Mouse (Mus musculus): ENCODE data around the gene Tarbp2. TPM values are rescaled to one million over a fixed set of nuclear protein-coding genes. Genes with fewer than 3 reads are reported as not detected.

Gene Tarbp2
- polyA plus RNA-seq, 1 experiment from 2014 or later = 77.8 TPM

- Histone ChIP-seq H3K36me3 (replicated peaks; ENCODE audit: control insufficient read depth, insufficient read depth) (peaks cover 88% of the 10 kb centered on the region), H3K4me2 (replicated peaks) (no peak overlapping the region), H3K27ac (no peak overlapping the region), H3K9me3 (ENCODE audit: control insufficient read depth, low read length) (no peaks in the 10 kb centered on the region), H3K27me3 (ENCODE audit: control insufficient read depth, insufficient read depth, low read length) (no peaks in the 10 kb centered on the region), H3K4me1 (replicated peaks; ENCODE audit: control insufficient read depth, insufficient read depth, low read length) (no peaks in the 10 kb centered on the region), H3K9ac (no peak overlapping the region), H3K4me3 (replicated peaks; ENCODE audit: low read length) (no peak overlapping the region)
- 85% methylated on average over 4 of the region's 4 CpGs for WGBS
- ATAC-seq (ENCODE audit: low FRiP score) = no peak
- no peak for DNase-seq (ENCODE audit: low spot score)
These were observed 13.6 kb downstream of the Tarbp2 start for GRCm38 (mm10) chr15:102531586-102531985.

GRCm38 (mm10) chr15:102532106-102532900, 14.3 kb downstream of the Tarbp2 start:
- Histone ChIP-seq H3K4me3 (replicated peaks; ENCODE audit: low read length) (no peak overlapping the region), H3K27ac (no peak overlapping the region), H3K27me3 (ENCODE audit: control insufficient read depth, insufficient read depth, low read length) (no peaks in the 10 kb centered on the region), H3K9me3 (ENCODE audit: control insufficient read depth, low read length) (no peaks in the 10 kb centered on the region), H3K4me1 (replicated peaks; ENCODE audit: control insufficient read depth, insufficient read depth, low read length) (no peaks in the 10 kb centered on the region), H3K9ac (no peak overlapping the region), H3K36me3 (replicated peaks; ENCODE audit: control insufficient read depth, insufficient read depth) (peaks cover 92% of the 10 kb centered on the region), H3K4me2 (replicated peaks) (no peak overlapping the region)
- 76% methylated on average over 3 of the region's 3 CpGs for WGBS
- ATAC-seq (ENCODE audit: low FRiP score) (no peak), DNase-seq (ENCODE audit: low spot score) (no peak)

GRCm38 (mm10) chr15:102533926-102534325, 15.9 kb downstream of the Tarbp2 start:
- Histone ChIP-seq H3K9me3 (ENCODE audit: control insufficient read depth, low read length) (no peaks in the 10 kb centered on the region), H3K27me3 (ENCODE audit: control insufficient read depth, insufficient read depth, low read length) (no peaks in the 10 kb centered on the region), H3K4me2 (replicated peaks) (no peak overlapping the region), H3K27ac (no peak overlapping the region), H3K9ac (no peak overlapping the region), H3K4me3 (replicated peaks; ENCODE audit: low read length) (no peak overlapping the region), H3K36me3 (replicated peaks; ENCODE audit: control insufficient read depth, insufficient read depth) (peaks cover 92% of the 10 kb centered on the region), H3K4me1 (replicated peaks; ENCODE audit: control insufficient read depth, insufficient read depth, low read length) (no peaks in the 10 kb centered on the region)
- 95% methylated on average over 7 of the region's 7 CpGs for WGBS
- ATAC-seq (ENCODE audit: low FRiP score) (no peak), DNase-seq (ENCODE audit: low spot score) (no peak)

- no peak for DNase-seq (ENCODE audit: low spot score)
- WGBS = 89% methylated on average over 4 of the region's 4 CpGs
- Histone ChIP-seq H3K27me3 (ENCODE audit: control insufficient read depth, insufficient read depth, low read length) (no peaks in the 10 kb centered on the region), H3K27ac (no peak overlapping the region), H3K4me3 (replicated peaks; ENCODE audit: low read length) (no peak overlapping the region), H3K9ac (no peak overlapping the region), H3K36me3 (replicated peaks; ENCODE audit: control insufficient read depth, insufficient read depth) (peaks cover 60% of the 10 kb centered on the region), H3K4me2 (replicated peaks) (no peak overlapping the region), H3K4me1 (replicated peaks; ENCODE audit: control insufficient read depth, insufficient read depth, low read length) (no peaks in the 10 kb centered on the region), H3K9me3 (ENCODE audit: control insufficient read depth, low read length) (no peaks in the 10 kb centered on the region)
- ATAC-seq (ENCODE audit: low FRiP score) = no peak
These were observed 26.8 kb downstream of the Tarbp2 start for GRCm38 (mm10) chr15:102544801-102545200.

- Histone ChIP-seq H3K9ac (no peak overlapping the region), H3K4me3 (replicated peaks; ENCODE audit: low read length) (no peak overlapping the region), H3K4me1 (replicated peaks; ENCODE audit: control insufficient read depth, insufficient read depth, low read length) (no peaks in the 10 kb centered on the region), H3K4me2 (replicated peaks) (no peak overlapping the region), H3K27me3 (ENCODE audit: control insufficient read depth, insufficient read depth, low read length) (no peaks in the 10 kb centered on the region), H3K36me3 (replicated peaks; ENCODE audit: control insufficient read depth, insufficient read depth) (peaks cover 51% of the 10 kb centered on the region), H3K27ac (0 out of 2 replicates have a peak overlapping the region, but pooled peaks have one; percentile 26), H3K9me3 (ENCODE audit: control insufficient read depth, low read length) (no peaks in the 10 kb centered on the region)
- DNase-seq (ENCODE audit: low spot score) (no peak), ATAC-seq (ENCODE audit: low FRiP score) (no peak)
- 92% methylated on average over 3 of the region's 3 CpGs for WGBS
These were observed 28.3 kb downstream of the Tarbp2 start for GRCm38 (mm10) chr15:102546246-102546645.

GRCm38 (mm10) chr15:102546677-102547427, 28.9 kb downstream of the Tarbp2 start:
- Histone ChIP-seq H3K4me1 (replicated peaks; ENCODE audit: control insufficient read depth, insufficient read depth, low read length) (no peaks in the 10 kb centered on the region), H3K27me3 (ENCODE audit: control insufficient read depth, insufficient read depth, low read length) (no peaks in the 10 kb centered on the region), H3K9ac (no peak overlapping the region), H3K9me3 (ENCODE audit: control insufficient read depth, low read length) (no peaks in the 10 kb centered on the region), H3K4me3 (replicated peaks; ENCODE audit: low read length) (no peak overlapping the region), H3K4me2 (replicated peaks) (no peak overlapping the region), H3K27ac (peak overlapping the region; percentile 72), H3K36me3 (replicated peaks; ENCODE audit: control insufficient read depth, insufficient read depth) (peaks cover 54% of the 10 kb centered on the region)
- 70% methylated on average over 3 of the region's 3 CpGs for WGBS
- peak; percentile 69 for DNase-seq (ENCODE audit: low spot score)
- ATAC-seq (ENCODE audit: low FRiP score) = peak; percentile 34; the same call in 1 of the 2 replicates

- H3K27ac ChIP-seq = peak overlapping the region; percentile 72; the same call in 1 of the 2 replicates
- H3K9ac ChIP-seq = no peak overlapping the region
- H3K4me2 ChIP-seq (replicated peaks) = no peak overlapping the region
- ATAC-seq (ENCODE audit: low FRiP score) (0 out of 2 replicates have a peak, but pooled peaks have one; percentile 55), DNase-seq (ENCODE audit: low spot score) (peak; percentile 48)
- no peak overlapping the region for H3K4me3 ChIP-seq (replicated peaks; ENCODE audit: low read length)
- H3K27me3 ChIP-seq (ENCODE audit: control insufficient read depth, insufficient read depth, low read length) = no peaks in the 10 kb centered on the region
- no peaks in the 10 kb centered on the region for H3K9me3 ChIP-seq (ENCODE audit: control insufficient read depth, low read length)
- no peaks in the 10 kb centered on the region for H3K4me1 ChIP-seq (replicated peaks; ENCODE audit: control insufficient read depth, insufficient read depth, low read length)
- peaks cover 57% of the 10 kb centered on the region for H3K36me3 ChIP-seq (replicated peaks; ENCODE audit: control insufficient read depth, insufficient read depth)
- WGBS = 76% methylated on average over 3 of the region's 3 CpGs
These were observed 29.5 kb downstream of the Tarbp2 start for GRCm38 (mm10) chr15:102547478-102547877.

- H3K4me2 ChIP-seq (replicated peaks) = no peak overlapping the region
- no peaks in the 10 kb centered on the region for H3K4me1 ChIP-seq (replicated peaks; ENCODE audit: control insufficient read depth, insufficient read depth, low read length)
- peaks cover 51% of the 10 kb centered on the region for H3K36me3 ChIP-seq (replicated peaks; ENCODE audit: control insufficient read depth, insufficient read depth)
- 95% methylated on average over 5 of the region's 5 CpGs for WGBS
- H3K9ac ChIP-seq = no peak overlapping the region
- DNase-seq (ENCODE audit: low spot score) (no peak), ATAC-seq (ENCODE audit: low FRiP score) (no peak)
- no peaks in the 10 kb centered on the region for H3K27me3 ChIP-seq (ENCODE audit: control insufficient read depth, insufficient read depth, low read length)
- H3K27ac ChIP-seq = no peak overlapping the region
- no peaks in the 10 kb centered on the region for H3K9me3 ChIP-seq (ENCODE audit: control insufficient read depth, low read length)
- no peak overlapping the region for H3K4me3 ChIP-seq (replicated peaks; ENCODE audit: low read length)
These were observed 34.6 kb downstream of the Tarbp2 start for GRCm38 (mm10) chr15:102552599-102552998.

- Histone ChIP-seq H3K36me3 (replicated peaks; ENCODE audit: control insufficient read depth, insufficient read depth) (peaks cover 50% of the 10 kb centered on the region), H3K27me3 (ENCODE audit: control insufficient read depth, insufficient read depth, low read length) (no peaks in the 10 kb centered on the region), H3K9me3 (ENCODE audit: control insufficient read depth, low read length) (no peaks in the 10 kb centered on the region), H3K4me3 (replicated peaks; ENCODE audit: low read length) (no peak overlapping the region), H3K9ac (no peak overlapping the region), H3K4me1 (replicated peaks; ENCODE audit: control insufficient read depth, insufficient read depth, low read length) (no peaks in the 10 kb centered on the region), H3K27ac (no peak overlapping the region), H3K4me2 (replicated peaks) (no peak overlapping the region)
- DNase-seq (ENCODE audit: low spot score) = no peak
- ATAC-seq (ENCODE audit: low FRiP score) = no peak
- 98% methylated on average over 1 of the region's 1 CpGs for WGBS
These were observed 37.6 kb downstream of the Tarbp2 start for GRCm38 (mm10) chr15:102555581-102555980.

Data from hindbrain, embryonic 14.5 days (tissue).